Mouse (Mus musculus) thymus, postnatal 36 days (tissue): ENCODE data around the gene Ing5.
"Not testable (repeated sequence)": the region's sequence is repeated elsewhere in the genome, so short reads cannot be mapped to it uniquely, and the experiment has no call there.

Source experiments
- DNase-seq, 2 experiments: peaks; one replicate each; pipeline ENCODE4 v3.0.0; 2022; ENCODE audit warnings: mixed read lengths in 2 of 2

The Ing5 gene

DNA sequence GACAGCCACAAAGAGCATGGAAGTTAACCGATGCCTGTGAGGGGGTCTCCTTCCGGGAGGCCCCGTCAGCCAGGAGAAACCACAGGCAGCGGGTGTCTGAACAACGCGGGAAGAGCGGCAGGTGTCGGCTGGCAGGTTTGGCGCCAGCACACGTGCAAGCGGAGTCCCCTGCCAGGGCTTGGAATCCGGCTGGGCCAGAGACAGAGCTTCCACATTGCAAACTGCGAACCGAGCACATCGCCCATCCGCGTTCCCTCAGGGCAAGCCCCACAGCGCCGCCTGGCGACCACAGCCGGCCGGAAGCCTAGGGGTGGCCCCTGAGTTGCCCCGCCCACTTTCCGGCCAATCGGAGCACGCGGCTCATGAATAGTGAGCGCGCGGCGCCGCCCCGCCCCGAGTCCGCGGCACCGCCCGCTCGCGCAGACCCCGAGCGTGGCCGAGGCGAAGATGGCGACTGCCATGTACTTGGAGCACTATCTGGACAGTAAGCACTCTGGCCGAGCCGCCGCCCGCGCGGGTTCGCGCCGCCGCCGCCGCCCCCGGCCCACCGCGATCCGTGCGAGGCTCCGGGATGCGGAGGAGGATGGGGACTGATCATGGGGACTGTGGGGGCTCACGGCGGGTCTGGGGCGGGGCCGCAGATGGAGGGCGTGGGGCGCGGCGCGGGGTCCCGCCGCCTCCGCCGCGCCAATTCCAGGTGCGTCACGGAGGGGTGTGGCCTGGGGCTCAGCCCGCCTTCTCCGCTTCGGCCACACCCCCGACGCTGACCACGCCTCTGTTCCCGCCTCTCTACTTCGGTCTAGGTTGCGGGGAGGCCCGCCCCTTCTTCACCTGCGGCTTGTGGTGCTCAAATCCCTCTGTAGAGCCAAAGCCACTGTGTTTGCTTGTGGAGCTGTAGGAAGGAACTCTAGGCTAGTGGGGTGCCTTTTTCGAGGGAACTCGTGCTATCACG is at the start of gene Ing5:
TSS of gene Ing5 (plus strand) at position 410 of the 952 bp plus-strand sequence.
- peak; percentile 99 to 100 for DNase-seq

GRCm38 (mm10) chr1:93754573-93755290 is 49.0 kb upstream of the Ing5 start, which contains the start of gene Thap4:
TSS of gene Thap4 (minus strand) at chr1:93754864.
- peak; percentile 85 to 89 for DNase-seq

GRCm38 (mm10) chr1:93755291-93755610 is 48.5 kb upstream of the Ing5 start:
- DNase-seq = no peak

DNA sequence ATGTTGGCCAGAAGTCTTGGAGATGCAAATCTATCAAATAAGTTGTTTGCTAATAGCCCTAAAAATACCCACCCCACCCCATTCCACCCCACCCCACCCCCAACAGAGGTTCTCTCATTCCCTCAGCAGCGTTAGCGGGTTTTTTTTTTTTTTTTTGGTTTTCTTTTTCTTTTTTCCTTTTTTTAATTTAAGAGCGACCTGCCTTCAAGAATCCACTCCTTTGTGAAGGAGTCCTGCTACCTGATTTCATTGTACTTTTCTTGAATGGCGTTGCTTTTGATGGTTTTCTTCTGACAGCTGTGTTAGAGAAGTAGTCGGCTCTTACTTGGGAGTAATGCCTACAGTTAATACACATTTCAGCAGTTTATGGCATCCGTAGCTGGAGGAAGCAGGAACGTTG is 48.1 kb upstream of the Ing5 start:
- DNase-seq = no peak

- no peak for DNase-seq
Measured at GRCm38 (mm10) chr1:93756154-93756553, 47.6 kb upstream of the Ing5 start.

DNA sequence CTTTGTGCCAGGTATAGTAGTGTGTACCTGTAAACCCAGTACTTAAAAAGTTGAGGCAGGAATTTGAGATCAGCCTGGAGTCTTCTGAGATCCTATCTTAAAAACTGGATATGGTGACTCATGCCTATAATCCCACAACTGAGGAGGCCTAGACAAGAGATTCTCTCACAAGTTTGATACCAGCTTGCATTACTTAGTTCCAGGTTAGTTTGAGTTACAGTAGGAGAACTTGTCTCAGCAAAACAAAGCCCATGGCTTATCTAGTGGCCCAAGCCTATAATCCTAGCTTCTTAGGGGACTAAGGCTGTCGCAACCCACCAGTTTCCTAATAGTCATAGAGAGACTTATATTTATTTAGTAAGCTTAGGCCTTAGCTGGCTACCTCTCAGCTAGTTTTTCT is 43.7 kb upstream of the Ing5 start:
- DNase-seq = no peak

DNA sequence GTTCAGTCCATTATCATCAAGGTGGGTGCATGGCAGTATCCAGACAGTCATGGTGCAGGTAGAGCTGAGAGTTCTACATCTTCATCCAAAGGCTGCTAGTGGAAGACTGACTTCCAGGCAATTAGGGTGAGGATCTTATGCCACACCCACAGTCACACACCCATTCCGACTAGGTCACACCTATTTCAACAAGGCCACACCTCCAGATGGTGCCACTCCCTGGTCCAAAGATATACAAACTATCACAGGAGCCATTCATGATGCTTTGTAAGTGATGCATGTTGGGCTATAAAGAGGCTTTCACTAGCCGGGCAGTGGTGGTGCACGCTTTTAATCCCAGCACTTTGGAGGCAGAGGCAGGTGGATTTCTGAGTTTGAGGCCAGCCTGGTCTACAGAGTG is 40.2 kb upstream of the Ing5 start:
- not testable (repeated sequence) for DNase-seq

- DNase-seq = no peak
Measured at GRCm38 (mm10) chr1:93764871-93765591, 38.7 kb upstream of the Ing5 start.

- no peak for DNase-seq
Measured at GRCm38 (mm10) chr1:93767600-93767999, 36.2 kb upstream of the Ing5 start.

DNA sequence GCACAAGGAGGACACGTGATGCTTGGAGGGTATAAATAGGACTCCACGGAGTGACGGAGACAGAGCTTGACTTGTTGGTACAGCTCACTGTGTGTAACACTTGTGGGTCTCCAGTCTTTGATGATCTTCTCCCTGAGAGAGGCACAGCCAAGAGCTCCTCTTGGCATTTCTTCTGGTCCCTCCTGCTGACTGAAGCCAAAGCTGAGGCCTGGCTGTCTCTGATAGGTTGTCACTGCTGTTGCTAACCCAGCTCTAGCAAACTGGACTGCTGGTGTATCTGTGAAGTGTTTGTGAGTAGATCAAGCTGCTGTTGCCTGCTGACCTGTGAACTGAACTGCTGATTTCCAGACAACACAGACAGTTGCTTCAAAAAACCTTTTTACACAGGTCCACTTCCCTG is 33.9 kb upstream of the Ing5 start:
- DNase-seq = no peak

DNA sequence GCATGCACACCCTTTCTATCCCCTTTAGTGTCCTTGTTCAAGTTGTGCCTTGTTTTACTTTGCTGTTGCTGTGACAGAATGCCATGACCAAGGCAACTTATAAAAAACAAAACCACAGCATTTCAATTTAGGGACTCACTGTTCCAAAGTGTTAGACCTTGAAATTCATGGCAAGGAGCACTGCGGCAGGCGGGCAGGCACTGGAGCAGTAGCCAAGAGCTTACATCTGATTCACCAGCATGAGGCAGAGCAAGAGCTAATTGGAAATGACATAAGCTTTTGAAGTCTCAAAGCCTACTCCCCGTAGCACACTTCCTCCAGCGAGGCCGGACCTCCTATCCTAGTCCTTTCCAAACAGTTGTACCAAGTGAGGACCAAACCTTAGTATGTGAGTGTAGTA is 27.1 kb upstream of the Ing5 start:
- DNase-seq = no peak

DNA sequence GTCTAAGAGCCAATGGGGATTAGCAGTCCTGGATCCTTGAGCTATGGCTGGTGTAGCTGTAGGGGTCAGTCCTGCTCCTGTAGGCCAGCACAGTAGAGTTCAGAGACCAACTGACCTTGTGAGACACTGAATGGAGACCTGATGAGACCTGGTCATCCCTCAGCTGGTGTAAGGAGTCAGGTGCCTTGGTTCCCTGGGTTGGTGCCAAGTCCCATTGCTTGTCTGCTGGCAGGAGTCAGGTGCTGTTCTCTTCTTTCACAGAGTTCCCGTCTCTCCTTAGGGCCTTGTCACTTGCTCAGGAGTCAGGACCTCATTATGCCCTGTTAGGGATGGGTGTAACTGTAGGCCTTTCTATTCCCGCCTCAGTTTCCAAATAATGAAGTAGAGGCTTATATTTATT is 16.9 kb upstream of the Ing5 start:
- no peak for DNase-seq

- no peak for DNase-seq
Measured at GRCm38 (mm10) chr1:93794526-93794925, 9.2 kb upstream of the Ing5 start.

GRCm38 (mm10) chr1:93795886-93796285 is 7.9 kb upstream of the Ing5 start:
- DNase-seq = no peak

GRCm38 (mm10) chr1:93800670-93801503 is 2.9 kb upstream of the Ing5 start:
- no peak for DNase-seq

GRCm38 (mm10) chr1:93801741-93802238 is 2.0 kb upstream of the Ing5 start, which contains the start of gene Dtymk:
TSS of gene Dtymk (minus strand) at chr1:93801934.
- peak; percentile 90 to 93 for DNase-seq

GRCm38 (mm10) chr1:93802771-93803170 is 994 bp upstream of the Ing5 start:
- no peak for DNase-seq

DNA sequence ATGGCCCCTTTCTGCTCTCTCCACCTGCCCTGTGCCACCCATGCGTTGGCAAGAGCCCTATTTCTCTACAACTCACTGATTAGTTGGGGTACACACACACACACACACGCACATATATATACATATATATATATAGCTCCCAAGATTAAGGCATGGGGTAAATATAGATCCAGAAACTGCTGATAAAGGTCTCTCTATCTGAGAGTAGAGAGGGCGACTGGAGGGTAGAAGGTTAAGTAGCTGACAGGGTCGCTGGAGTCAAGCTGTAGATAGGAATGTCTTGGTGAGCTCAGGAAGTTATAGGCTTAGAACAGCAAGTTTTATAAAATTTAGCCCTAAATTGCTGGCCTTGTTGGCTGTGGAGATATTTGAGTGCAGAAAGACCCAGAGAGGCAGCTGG is 1.1 kb downstream of the Ing5 start:
- DNase-seq = no peak

GRCm38 (mm10) chr1:93805221-93805951 is 1.6 kb downstream of the Ing5 start:
- DNase-seq = no peak

- no peak for DNase-seq
Measured at GRCm38 (mm10) chr1:93808871-93809270, 5.1 kb downstream of the Ing5 start.

- DNase-seq = no peak
Measured at GRCm38 (mm10) chr1:93810011-93810410, 6.2 kb downstream of the Ing5 start.
